Mouse (Mus musculus): ENCODE results near the gene Acsl1. TPM values are rescaled to one million over a fixed set of nuclear protein-coding genes. Genes with fewer than 3 reads are reported as not detected.

The Acsl1 gene
- polyA plus RNA-seq, 1 experiment from 2014 or later = 21.2 TPM

DNA sequence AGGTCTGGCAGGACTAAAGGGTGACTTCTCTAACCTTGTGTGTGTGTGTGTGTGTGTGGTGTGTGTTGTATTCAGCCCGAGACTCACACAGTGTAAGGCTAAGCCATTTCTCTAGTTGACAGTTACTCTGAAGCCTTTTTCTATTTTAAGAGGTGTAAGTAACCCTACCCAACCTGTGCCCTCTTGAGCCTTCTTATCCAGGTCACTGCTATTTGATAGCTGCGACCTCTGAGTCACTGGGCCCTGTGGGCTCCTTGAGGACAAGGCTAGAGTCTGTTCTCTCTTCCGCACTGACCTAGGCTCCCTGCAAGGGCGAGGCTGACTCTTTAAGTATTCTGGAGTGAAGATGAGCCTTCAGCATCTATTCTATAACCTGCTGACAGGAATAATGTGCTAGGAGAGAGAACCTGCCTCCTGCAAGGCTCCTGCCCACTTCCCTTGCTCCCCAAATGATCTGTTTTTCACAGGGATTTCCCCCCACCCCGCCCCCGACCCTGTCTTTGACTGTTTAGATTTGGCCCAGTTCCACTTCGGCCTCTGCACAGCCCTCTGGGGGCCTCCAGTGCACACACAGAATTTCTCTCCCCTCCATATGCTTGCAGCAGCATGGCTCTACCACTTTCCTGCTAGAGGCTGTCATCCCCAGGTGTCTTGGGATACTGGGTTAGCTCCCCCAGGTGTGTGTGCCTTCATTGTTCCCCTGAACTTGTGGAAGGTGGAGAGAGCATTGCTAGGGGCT is 9.1 kb downstream of the Acsl1 start:
- 35% methylated on average over 7 of the region's 7 CpGs for WGBS
- H3K27ac ChIP-seq = peak overlapping the region; percentile 68

DNA sequence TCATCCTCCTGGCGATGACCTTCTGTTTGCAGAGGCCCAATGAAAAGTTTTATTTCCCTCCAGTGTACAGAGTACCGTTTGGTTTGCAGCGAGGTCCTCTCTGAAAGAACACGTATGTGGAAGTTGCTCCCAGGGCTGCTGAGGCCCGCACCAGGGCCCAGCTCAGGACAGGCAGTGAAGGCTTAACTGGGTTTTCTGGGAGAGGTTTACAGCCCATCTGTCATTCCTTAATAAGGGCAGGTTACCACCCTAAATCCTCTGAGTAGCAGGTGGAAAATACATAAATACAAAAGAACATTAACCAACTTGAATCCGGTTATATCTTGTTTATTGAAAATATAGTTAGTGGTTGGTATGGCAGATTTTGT is 9.7 kb downstream of the Acsl1 start:
- H3K36me3 ChIP-seq = 0 out of 2 replicates have a peak, but pooled peaks cover 3% of the 10 kb centered on the region
- no peak for DNase-seq (ENCODE audit: low spot score)
- H3K27me3 ChIP-seq (ENCODE audit: insufficient read depth, poor library complexity, severe bottlenecking) = no peaks in the 10 kb centered on the region
- peaks cover 47% of the 10 kb centered on the region for H3K4me1 ChIP-seq
- H3K4me3 ChIP-seq = no peak overlapping the region
- peak overlapping the region; percentile 68 for H3K27ac ChIP-seq
- 74% methylated on average over 6 of the region's 6 CpGs for WGBS
- H3K9me3 ChIP-seq = no peaks in the 10 kb centered on the region

More for the DNA sequence above, 9.1 kb downstream of the Acsl1 start:
- H3K27me3 ChIP-seq (ENCODE audit: insufficient read depth, poor library complexity, severe bottlenecking) = no peaks in the 10 kb centered on the region
- no peaks in the 10 kb centered on the region for H3K9me3 ChIP-seq
- DNase-seq (ENCODE audit: low spot score) = peak; percentile 41
- H3K4me1 ChIP-seq = peaks cover 47% of the 10 kb centered on the region
- 0 out of 2 replicates have a peak, but pooled peaks cover 3% of the 10 kb centered on the region for H3K36me3 ChIP-seq
- no peak overlapping the region for H3K4me3 ChIP-seq

DNA sequence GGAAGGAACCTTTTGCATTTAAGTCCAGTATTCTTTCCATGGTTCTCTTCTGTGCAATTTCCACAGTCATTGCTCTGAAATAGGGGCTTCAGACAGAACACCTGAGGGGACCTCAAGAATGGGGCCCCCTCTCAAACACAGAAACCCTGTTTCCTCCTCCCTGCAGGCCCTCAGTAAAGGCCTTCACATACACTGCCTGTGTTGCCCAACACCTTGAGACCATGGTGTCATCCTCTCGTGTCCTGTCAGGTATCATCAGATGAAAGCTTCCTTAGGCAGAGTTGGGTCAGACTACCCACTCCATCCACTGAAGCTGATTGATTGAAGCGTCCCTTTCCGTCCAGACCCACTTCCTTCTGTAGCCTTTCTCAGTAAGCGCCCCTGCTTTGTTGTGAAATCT is 11.9 kb downstream of the Acsl1 start:
- no peak overlapping the region for H3K4me3 ChIP-seq
- 86% methylated on average over 4 of the region's 4 CpGs for WGBS

DNA sequence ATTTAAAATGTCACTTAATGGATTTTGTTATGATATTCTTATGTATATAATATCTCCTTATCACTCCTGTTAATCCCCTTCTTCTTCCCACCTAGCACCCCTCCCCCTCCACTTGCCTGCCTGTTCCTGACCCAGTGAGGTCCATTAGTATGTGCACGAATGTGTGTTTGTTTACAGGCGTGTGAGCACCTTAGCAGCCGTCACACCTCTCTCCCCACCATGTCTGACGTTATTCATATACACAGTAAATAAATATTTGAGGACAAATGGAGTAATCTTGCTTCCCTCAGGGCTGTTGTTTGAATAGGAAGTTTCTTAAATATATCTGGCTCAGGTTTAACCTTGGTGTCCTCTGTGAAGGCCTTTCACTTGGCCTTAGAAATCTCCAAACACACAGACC is 12.4 kb downstream of the Acsl1 start:
- Histone ChIP-seq H3K27ac (no peak overlapping the region), H3K27me3 (ENCODE audit: insufficient read depth, poor library complexity, severe bottlenecking) (no peaks in the 10 kb centered on the region), H3K4me1 (peaks cover 48% of the 10 kb centered on the region), H3K36me3 (0 out of 2 replicates have a peak, but pooled peaks cover 3% of the 10 kb centered on the region), H3K4me3 (no peak overlapping the region), H3K9me3 (no peaks in the 10 kb centered on the region)
- DNase-seq (ENCODE audit: low spot score) = no peak
- WGBS = 69% methylated on average over 4 of the region's 4 CpGs

More for the DNA sequence above, 11.9 kb downstream of the Acsl1 start:
- Histone ChIP-seq H3K4me1 (peaks cover 48% of the 10 kb centered on the region), H3K9me3 (no peaks in the 10 kb centered on the region), H3K27ac (no peak overlapping the region), H3K27me3 (ENCODE audit: insufficient read depth, poor library complexity, severe bottlenecking) (no peaks in the 10 kb centered on the region), H3K36me3 (0 out of 2 replicates have a peak, but pooled peaks cover 3% of the 10 kb centered on the region)
- DNase-seq (ENCODE audit: low spot score) = peak; percentile 54

DNA sequence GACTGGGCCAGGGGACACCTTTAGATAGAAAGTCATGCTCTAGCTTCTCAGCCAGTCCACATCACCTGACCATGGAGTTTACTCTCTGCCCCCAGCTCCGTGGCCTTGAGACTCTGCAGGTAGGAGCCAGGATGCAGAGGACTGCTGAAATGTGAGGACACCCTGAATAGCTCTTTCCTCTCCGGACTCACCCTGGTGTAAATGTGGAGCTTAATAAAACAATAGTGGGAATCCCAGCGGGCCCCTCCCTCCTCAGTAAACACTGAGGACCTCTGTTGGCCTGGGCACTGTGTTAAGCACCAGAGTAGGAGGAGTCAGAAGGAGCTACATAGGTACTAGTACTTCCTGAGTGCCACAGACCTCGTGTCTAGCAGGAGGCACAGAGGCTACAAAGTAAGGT is 13.2 kb downstream of the Acsl1 start:
- H3K36me3 ChIP-seq = 0 out of 2 replicates have a peak, but pooled peaks cover 3% of the 10 kb centered on the region
- DNase-seq (ENCODE audit: low spot score) = no peak
- H3K27ac ChIP-seq = no peak overlapping the region
- no peak overlapping the region for H3K4me3 ChIP-seq
- peaks cover 43% of the 10 kb centered on the region for H3K4me1 ChIP-seq
- 48% methylated on average over 4 of the region's 4 CpGs for WGBS
- H3K27me3 ChIP-seq (ENCODE audit: insufficient read depth, poor library complexity, severe bottlenecking) = no peaks in the 10 kb centered on the region
- no peaks in the 10 kb centered on the region for H3K9me3 ChIP-seq

DNA sequence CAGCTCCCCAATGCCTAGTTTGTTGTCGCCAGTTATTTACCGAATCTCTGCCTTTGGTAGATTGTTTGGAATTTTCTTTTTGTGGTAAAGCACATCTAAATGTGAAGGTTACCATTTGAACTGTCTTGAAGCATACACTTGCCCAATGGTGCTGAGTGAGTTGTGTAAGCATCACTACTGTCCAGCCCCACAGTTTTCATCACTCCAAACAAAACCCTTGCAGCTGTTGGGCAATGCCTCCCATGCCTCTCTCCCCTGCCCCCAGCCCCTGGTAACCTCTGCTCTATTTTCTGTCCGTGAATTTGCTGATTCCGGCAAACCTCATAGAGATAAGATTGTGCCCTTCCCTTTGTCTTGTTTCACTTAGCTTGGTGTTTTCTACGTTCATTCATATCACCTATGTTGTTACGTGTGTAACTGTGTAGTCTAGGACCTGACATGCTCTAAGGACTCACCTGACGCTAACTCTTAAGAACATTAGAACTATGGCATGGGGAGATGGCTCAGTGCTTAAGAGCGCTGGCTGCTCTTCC is 14.2 kb downstream of the Acsl1 start:
- DNase-seq (ENCODE audit: low spot score) = no peak
- Histone ChIP-seq H3K36me3 (0 out of 2 replicates have a peak, but pooled peaks cover 3% of the 10 kb centered on the region), H3K4me1 (peaks cover 38% of the 10 kb centered on the region), H3K27ac (no peak overlapping the region), H3K9me3 (no peaks in the 10 kb centered on the region), H3K27me3 (ENCODE audit: insufficient read depth, poor library complexity, severe bottlenecking) (no peaks in the 10 kb centered on the region), H3K4me3 (no peak overlapping the region)
- 76% methylated on average over 8 of the region's 8 CpGs for WGBS

DNA sequence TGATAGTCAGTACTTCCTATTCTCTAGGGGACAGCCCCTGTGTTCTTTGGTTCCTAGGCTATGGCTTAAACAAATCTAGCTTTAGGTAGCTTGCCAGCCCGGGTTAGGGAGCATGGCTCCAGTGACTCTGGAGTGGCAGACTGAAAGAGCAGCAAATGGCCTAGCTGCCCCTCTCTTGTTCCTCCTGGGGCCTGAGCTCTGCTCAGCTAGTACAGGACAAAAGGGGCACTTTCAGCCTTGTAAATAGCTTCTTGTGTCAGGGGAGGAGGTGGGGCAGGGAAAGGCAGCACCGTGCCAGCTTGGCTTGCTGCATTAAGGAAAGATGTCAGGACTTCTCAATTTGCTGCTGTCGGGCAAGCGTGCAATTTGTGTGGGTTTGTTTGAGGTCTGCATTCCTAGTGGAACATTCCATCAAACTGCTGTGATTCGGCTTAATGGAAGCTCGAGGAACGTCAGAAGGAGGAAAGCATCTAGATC is 17.3 kb downstream of the Acsl1 start:
- Histone ChIP-seq H3K27me3 (ENCODE audit: insufficient read depth, poor library complexity, severe bottlenecking) (no peaks in the 10 kb centered on the region), H3K4me3 (no peak overlapping the region), H3K27ac (peak overlapping the region; percentile 63; the same call in 1 of the 2 replicates), H3K4me1 (peaks cover 35% of the 10 kb centered on the region), H3K9me3 (no peaks in the 10 kb centered on the region), H3K36me3 (no peaks in the 10 kb centered on the region)
- 66% methylated on average over 7 of the region's 7 CpGs for WGBS
- DNase-seq (ENCODE audit: low spot score) = no peak

DNA sequence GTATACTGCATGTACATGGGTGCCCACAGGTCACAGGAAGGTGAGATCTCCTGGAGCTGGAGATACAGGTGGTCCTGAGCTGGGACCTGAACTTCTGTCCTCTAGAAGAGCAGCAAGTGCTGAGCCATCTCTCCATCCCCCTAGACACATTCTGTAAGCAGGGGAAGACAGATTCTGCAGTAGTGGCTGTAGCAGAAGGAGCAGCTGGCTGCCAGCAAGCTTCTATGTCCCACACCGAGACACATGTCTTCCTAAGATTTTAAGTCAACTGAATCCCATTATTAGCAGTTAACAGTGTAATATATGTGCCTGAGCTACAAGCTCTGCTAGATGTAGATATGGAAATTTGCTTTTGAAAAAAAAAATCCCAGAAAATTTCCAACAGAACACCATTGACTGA is 18.4 kb downstream of the Acsl1 start:
- H3K9me3 ChIP-seq = no peaks in the 10 kb centered on the region
- 87% methylated on average over 1 of the region's 1 CpGs for WGBS
- no peak overlapping the region for H3K4me3 ChIP-seq
- H3K27ac ChIP-seq = no peak overlapping the region
- no peak for DNase-seq (ENCODE audit: low spot score)
- no peaks in the 10 kb centered on the region; the same call in 1 of the 2 replicates for H3K36me3 ChIP-seq
- H3K4me1 ChIP-seq = peaks cover 25% of the 10 kb centered on the region
- no peaks in the 10 kb centered on the region for H3K27me3 ChIP-seq (ENCODE audit: insufficient read depth, poor library complexity, severe bottlenecking)

DNA sequence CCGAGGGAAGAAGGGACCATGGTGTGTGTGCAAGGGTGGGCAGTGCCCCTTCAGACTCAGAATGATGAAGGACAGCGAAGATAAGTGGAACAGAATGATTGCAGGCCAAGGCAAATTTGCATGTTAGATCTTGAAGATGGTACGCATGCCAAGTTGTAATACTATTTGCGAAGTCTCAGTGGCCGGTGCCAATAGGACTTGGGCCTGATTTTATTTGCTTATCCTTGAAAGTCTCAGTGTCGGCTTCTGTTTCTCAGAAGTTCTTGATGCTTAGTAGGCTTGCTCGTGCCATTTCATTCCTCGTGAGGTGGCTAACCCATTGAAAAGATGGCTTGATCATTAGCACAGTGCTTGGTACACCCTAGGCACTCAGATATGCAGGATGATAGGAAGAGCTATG is 19.4 kb downstream of the Acsl1 start:
- Histone ChIP-seq H3K9me3 (no peaks in the 10 kb centered on the region), H3K27me3 (ENCODE audit: insufficient read depth, poor library complexity, severe bottlenecking) (no peaks in the 10 kb centered on the region), H3K27ac (no peak overlapping the region), H3K4me1 (peaks cover 19% of the 10 kb centered on the region), H3K36me3 (no peaks in the 10 kb centered on the region; the same call in 1 of the 2 replicates), H3K4me3 (no peak overlapping the region)
- 91% methylated on average over 8 of the region's 8 CpGs for WGBS
- no peak for DNase-seq (ENCODE audit: low spot score)

DNA sequence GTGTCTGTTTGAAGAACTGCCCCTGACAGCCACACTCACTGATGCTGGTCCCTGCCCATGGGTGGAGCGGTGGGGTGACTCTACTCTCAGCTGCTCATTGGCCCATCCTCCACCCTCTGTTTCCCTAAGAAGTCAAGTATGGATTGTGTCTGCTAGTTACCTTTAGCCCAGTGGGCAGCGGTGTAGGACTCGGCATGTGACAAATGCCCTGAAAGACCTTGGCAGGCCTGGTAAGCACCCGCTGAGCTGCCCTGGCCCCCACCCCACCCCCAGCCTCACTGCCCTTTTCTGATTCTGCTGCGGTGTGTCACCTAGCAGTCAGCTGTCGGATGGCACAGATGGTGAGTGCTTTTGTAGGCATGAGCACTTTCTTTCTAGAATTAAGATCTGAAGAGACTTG is 20.0 kb downstream of the Acsl1 start:
- Histone ChIP-seq H3K27ac (no peak overlapping the region), H3K4me1 (peaks cover 19% of the 10 kb centered on the region), H3K36me3 (no peaks in the 10 kb centered on the region; the same call in 1 of the 2 replicates), H3K27me3 (ENCODE audit: insufficient read depth, poor library complexity, severe bottlenecking) (no peaks in the 10 kb centered on the region), H3K9me3 (no peaks in the 10 kb centered on the region), H3K4me3 (no peak overlapping the region)
- WGBS = 69% methylated on average over 6 of the region's 6 CpGs
- no peak for DNase-seq (ENCODE audit: low spot score)

DNA sequence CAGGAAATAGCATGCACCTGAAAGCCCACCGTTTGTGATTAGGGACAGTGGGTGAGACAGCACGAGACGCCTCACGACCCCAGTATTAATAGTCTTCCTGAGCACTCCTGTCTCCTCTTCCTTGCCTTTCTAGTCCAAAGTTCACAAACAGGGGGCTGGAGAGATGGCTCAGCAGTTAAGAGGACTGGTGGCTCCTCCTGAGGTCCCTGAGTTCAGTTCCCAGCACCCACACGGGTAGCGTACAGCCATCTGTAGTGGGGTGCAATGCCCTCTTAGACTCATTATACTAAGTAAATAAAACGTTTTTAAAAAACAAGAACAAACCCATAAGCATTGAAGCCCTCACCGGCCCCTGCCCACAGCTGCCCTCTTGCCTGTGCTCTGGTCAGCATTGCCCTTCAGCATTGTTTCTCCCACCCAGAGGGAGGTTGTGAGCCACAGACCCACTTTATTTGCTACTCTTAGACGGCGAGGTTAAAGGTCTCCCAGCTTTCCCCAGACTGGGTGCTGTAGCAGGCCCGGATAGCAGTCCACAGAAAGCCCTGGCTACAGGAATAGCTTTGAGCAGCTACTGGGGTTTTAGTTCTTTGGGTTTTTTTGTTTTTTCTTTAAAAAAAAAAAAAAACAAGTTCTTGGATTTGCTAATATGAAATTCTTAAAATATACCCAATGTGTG is 22.8 kb downstream of the Acsl1 start:
- 87% methylated on average over 11 of the region's 11 CpGs for WGBS

DNA sequence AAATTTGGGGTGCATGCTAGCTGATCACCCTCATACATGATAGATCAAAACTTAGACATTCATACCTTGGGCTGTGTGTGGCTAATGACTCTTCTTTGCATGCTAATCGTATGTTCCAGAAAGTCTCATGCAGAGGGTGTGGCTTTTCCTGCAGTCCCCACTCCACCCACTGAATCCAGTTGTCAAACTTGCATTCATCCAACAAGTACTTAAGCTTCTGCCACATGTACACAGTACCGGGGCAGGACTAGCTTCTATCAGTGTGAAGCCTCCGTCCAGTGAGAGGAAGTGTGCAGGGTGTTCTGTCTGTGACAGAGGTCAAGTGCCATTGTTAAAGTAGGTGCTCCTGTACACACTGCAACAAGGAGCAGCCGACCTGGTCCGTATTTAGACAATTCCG is 26.0 kb downstream of the Acsl1 start:
- H3K9me3 ChIP-seq = no peaks in the 10 kb centered on the region
- H3K4me1 ChIP-seq = peaks cover 30% of the 10 kb centered on the region
- H3K27me3 ChIP-seq (ENCODE audit: insufficient read depth, poor library complexity, severe bottlenecking) = no peaks in the 10 kb centered on the region
- H3K4me3 ChIP-seq = no peak overlapping the region
- H3K36me3 ChIP-seq = no peaks in the 10 kb centered on the region; the same call in 1 of the 2 replicates
- peak overlapping the region; percentile 62 for H3K27ac ChIP-seq
- 40% methylated on average over 6 of the region's 6 CpGs for WGBS
- DNase-seq (ENCODE audit: low spot score) = no peak

More for the DNA sequence above, 22.8 kb downstream of the Acsl1 start:
- Histone ChIP-seq H3K9me3 (no peaks in the 10 kb centered on the region), H3K27me3 (ENCODE audit: insufficient read depth, poor library complexity, severe bottlenecking) (no peaks in the 10 kb centered on the region), H3K4me3 (no peak overlapping the region), H3K4me1 (peaks cover 34% of the 10 kb centered on the region), H3K36me3 (no peaks in the 10 kb centered on the region; the same call in 1 of the 2 replicates), H3K27ac (no peak overlapping the region)
- DNase-seq (ENCODE audit: low spot score) = no peak

Data from heart, embryonic 10.5 days (tissue).